Mouse (Mus musculus) naive thymus-derived CD4-positive, alpha-beta T cell, adult 5 months (primary cell): ENCODE measurements around the gene Timm23. TPM values are rescaled to one million over a fixed set of nuclear protein-coding genes. Genes with fewer than 3 reads are reported as not detected.

Experiments used
- polyA plus RNA-seq: library from polyadenylated mRNA; unstranded; fragments of 100-300 nt; shearing (Covaris generic); gene quantifications from one replicate; pipeline ENCODE4 v1.2.1, GENCODE M21; 2017

Gene Timm23
- polyA plus RNA-seq, result 153 TPM

DNA sequence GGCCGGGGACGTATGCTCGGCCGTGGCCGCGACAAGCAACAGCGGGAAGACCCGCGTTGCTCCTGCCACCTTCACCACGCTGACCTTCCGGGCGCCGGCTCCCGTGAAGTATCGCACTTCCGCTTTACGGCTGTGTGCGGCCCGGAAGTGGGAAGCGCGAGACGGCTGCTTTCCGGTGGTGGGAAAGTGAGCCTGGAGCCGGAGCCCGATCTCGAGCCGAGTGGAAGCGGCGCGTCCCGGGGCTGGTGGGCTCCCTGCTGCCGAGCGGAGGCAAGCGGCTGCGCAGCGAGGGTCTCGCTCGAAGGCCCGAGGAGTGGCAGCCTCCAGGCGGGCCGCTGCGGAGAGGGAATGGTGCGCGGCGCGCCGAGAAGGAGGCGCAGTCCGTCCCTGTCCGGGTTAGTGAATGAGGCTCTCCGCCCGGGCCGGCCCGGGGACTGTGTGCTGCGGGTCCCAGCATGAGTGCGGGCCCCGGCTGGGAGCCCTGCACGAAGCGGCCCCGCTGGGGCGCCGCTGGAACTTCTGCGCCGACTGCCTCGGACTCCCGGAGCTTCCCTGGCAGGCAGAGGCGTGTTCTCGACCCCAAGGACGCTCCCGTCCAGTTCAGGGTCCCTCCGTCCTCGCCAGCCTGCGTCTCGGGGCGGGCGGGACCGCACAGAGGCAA is at the start of gene Timm23, which contains the start of gene Parg:
Gene Timm23 (minus strand): TSS at position 108 of the 661 bp plus-strand sequence.
Gene Parg (plus strand): TSS at position 159 of the 661 bp plus-strand sequence.

DNA sequence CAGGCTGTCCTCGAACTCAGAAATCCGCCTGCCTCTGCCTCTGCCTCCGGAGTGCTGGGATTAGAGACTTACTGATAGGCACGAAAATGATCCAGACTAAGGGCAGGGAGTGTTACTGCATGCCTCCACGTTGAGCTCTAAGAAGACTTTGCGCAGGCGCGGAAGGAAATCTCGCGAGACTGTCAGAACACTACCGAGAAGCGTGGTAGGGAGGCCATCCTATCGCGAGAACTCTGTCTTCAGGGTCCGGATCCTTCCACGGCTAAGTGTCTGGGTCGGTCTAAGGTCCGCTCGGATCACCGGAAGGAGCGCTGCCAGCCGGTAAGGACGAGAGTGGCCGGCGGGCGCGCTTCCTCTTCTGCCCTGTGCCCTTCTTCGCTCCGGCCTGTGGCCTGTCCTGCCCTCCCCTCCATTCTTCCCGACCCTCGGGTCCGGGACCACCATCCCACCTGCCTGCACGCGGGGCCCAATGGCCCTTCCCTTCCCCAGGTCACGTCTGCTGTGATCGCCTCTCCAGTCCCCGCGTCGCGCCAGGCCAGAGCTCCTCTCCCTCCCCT is 41.9 kb downstream of the Timm23 start, which contains the start of gene Ncoa4:
Gene Ncoa4 (plus strand): TSS at position 176 of the 557 bp plus-strand sequence.

GRCm38 (mm10) chr14:32141723-32142122 is 60.0 kb downstream of the Timm23 start, which contains the start of gene Msmb:
Gene Msmb, plus strand, starts transcription at chr14:32142023.

Other genes starting within 250 kb of the Timm23 start
- not detected for gene Galnt15, start 172.9 kb downstream of the Timm23 start, polyA plus RNA-seq
- 10.4 TPM for gene Oxnad1, start 116.5 kb downstream of the Timm23 start, polyA plus RNA-seq
- 95.4 TPM for gene Dph3, start 116.2 kb downstream of the Timm23 start, polyA plus RNA-seq
- gene Msmb, start 59.9 kb downstream of the Timm23 start, polyA plus RNA-seq, result not detected
- gene Ncoa4, start 42.0 kb downstream of the Timm23 start, polyA plus RNA-seq, result 89.7 TPM
- 71.3 TPM for gene Parg, start 51 bp upstream of the Timm23 start, polyA plus RNA-seq
- 0.10 TPM for gene Ogdhl, start 120.1 kb upstream of the Timm23 start, polyA plus RNA-seq
- not detected for gene 1700024G13Rik, start 186.5 kb upstream of the Timm23 start, polyA plus RNA-seq